Mouse (Mus musculus): ENCODE data around the gene Ptpn23. TPM values are rescaled to one million over a fixed set of nuclear protein-coding genes. Genes with fewer than 3 reads are reported as not detected.
A peak's percentile ranks its signal among the peaks of the same experiment; 100 is the strongest.
"Not testable (repeated sequence)": the region's sequence is repeated elsewhere in the genome, so short reads cannot be mapped to it uniquely, and the experiment has no call there.

Gene Ptpn23
- polyA plus RNA-seq, 1 experiment from 2014 or later, result 19.1 TPM

- peak overlapping the region; percentile 92 for H3K4me2 ChIP-seq
- 0 out of 2 replicates have a peak, but pooled peaks cover 2% of the 10 kb centered on the region for H3K36me3 ChIP-seq (ENCODE audit: insufficient read depth)
- H3K27me3 ChIP-seq (ENCODE audit: insufficient read depth, low read length), result no peaks in the 10 kb centered on the region
- 1% methylated on average over 41 of the region's 41 CpGs for WGBS
- no peak for TF ChIP-seq CTCF (IDR thresholded peaks at IDR 0.05; ENCODE audit: low read depth)
- H3K9me3 ChIP-seq (ENCODE audit: low read depth, low read length), result no peaks in the 10 kb centered on the region
- H3K4me3 ChIP-seq (ENCODE audit: low read depth, low read length), result peak overlapping the region; percentile 89
- DNase-seq, result peak; percentile 46
- H3K27ac ChIP-seq (ENCODE audit: low read depth), result peak overlapping the region; percentile 70; the same call in 1 of the 2 replicates
- peak; percentile 63 for ATAC-seq (ENCODE audit: insufficient read depth)
- peak overlapping the region; percentile 83 for H3K9ac ChIP-seq
- peaks cover 10% of the 10 kb centered on the region; the same call in 1 of the 2 replicates for H3K4me1 ChIP-seq (ENCODE audit: insufficient read depth)
Measured at GRCm38 (mm10) chr9:110407311-110408098, 508 bp downstream of the Ptpn23 start.

GRCm38 (mm10) chr9:110403240-110403639 lies 4.8 kb downstream of the Ptpn23 start:
- WGBS, result 82% methylated on average over 4 of the region's 4 CpGs
- not testable (repeated sequence) for H3K9me3 ChIP-seq (ENCODE audit: low read depth, low read length); H3K27me3 ChIP-seq (ENCODE audit: insufficient read depth, low read length); H3K9ac ChIP-seq; H3K4me3 ChIP-seq (ENCODE audit: low read depth, low read length); H3K36me3 ChIP-seq (ENCODE audit: insufficient read depth); H3K4me1 ChIP-seq (ENCODE audit: insufficient read depth); H3K4me2 ChIP-seq; H3K27ac ChIP-seq (ENCODE audit: low read depth); ATAC-seq (ENCODE audit: insufficient read depth); DNase-seq
- TF ChIP-seq CTCF (IDR thresholded peaks at IDR 0.05; ENCODE audit: low read depth), result peak; percentile 14; the same call in 1 of the 2 replicates

GRCm38 (mm10) chr9:110402731-110403130 lies 5.3 kb downstream of the Ptpn23 start:
- H3K27ac ChIP-seq (ENCODE audit: low read depth), result no peak overlapping the region
- no peak overlapping the region for H3K4me2 ChIP-seq
- no peaks in the 10 kb centered on the region for H3K9me3 ChIP-seq (ENCODE audit: low read depth, low read length)
- no peak overlapping the region for H3K9ac ChIP-seq
- WGBS, result 88% methylated on average over 2 of the region's 2 CpGs
- no peaks in the 10 kb centered on the region for H3K27me3 ChIP-seq (ENCODE audit: insufficient read depth, low read length)
- H3K36me3 ChIP-seq (ENCODE audit: insufficient read depth), result peaks cover 11% of the 10 kb centered on the region; the same call in 1 of the 2 replicates
- H3K4me1 ChIP-seq (ENCODE audit: insufficient read depth), result 0 out of 2 replicates have a peak, but pooled peaks cover 5% of the 10 kb centered on the region
- no peak for TF ChIP-seq CTCF (IDR thresholded peaks at IDR 0.05; ENCODE audit: low read depth)
- no peak for ATAC-seq (ENCODE audit: insufficient read depth)
- DNase-seq, result no peak
- H3K4me3 ChIP-seq (ENCODE audit: low read depth, low read length), result no peak overlapping the region

GRCm38 (mm10) chr9:110400650-110401049 lies 7.4 kb downstream of the Ptpn23 start:
- peak; percentile 35; the same call in 1 of the 2 replicates for ATAC-seq (ENCODE audit: insufficient read depth)
- WGBS, result 74% methylated on average over 5 of the region's 5 CpGs

GRCm38 (mm10) chr9:110393295-110393694 lies 14.7 kb downstream of the Ptpn23 start:
- Histone ChIP-seq H3K27ac (ENCODE audit: low read depth) (no peak overlapping the region), H3K9ac (no peak overlapping the region), H3K4me1 (ENCODE audit: insufficient read depth) (no peaks in the 10 kb centered on the region), H3K36me3 (ENCODE audit: insufficient read depth) (peaks cover 85% of the 10 kb centered on the region), H3K9me3 (ENCODE audit: low read depth, low read length) (no peaks in the 10 kb centered on the region), H3K27me3 (ENCODE audit: insufficient read depth, low read length) (no peaks in the 10 kb centered on the region), H3K4me2 (no peak overlapping the region), H3K4me3 (ENCODE audit: low read depth, low read length) (no peak overlapping the region)
- 80% methylated on average over 4 of the region's 4 CpGs for WGBS
- DNase-seq, result no peak
- ATAC-seq (ENCODE audit: insufficient read depth), result no peak
- no peak for TF ChIP-seq CTCF (IDR thresholded peaks at IDR 0.05; ENCODE audit: low read depth)

More at GRCm38 (mm10) chr9:110400650-110401049, 7.4 kb downstream of the Ptpn23 start:
- peaks cover 22% of the 10 kb centered on the region; the same call in 1 of the 2 replicates for H3K36me3 ChIP-seq (ENCODE audit: insufficient read depth)
- no peak overlapping the region for H3K27ac ChIP-seq (ENCODE audit: low read depth)
- H3K4me2 ChIP-seq, result no peak overlapping the region
- no peak overlapping the region for H3K9ac ChIP-seq
- no peaks in the 10 kb centered on the region for H3K9me3 ChIP-seq (ENCODE audit: low read depth, low read length)
- no peaks in the 10 kb centered on the region for H3K27me3 ChIP-seq (ENCODE audit: insufficient read depth, low read length)
- TF ChIP-seq CTCF (IDR thresholded peaks at IDR 0.05; ENCODE audit: low read depth), result no peak
- peak; percentile 21 for DNase-seq
- no peaks in the 10 kb centered on the region for H3K4me1 ChIP-seq (ENCODE audit: insufficient read depth)
- H3K4me3 ChIP-seq (ENCODE audit: low read depth, low read length), result no peak overlapping the region

GRCm38 (mm10) chr9:110390843-110391242 lies 17.2 kb downstream of the Ptpn23 start:
- 92% methylated on average over 3 of the region's 3 CpGs for WGBS

GRCm38 (mm10) chr9:110388011-110388410 lies 20.0 kb downstream of the Ptpn23 start:
- WGBS, result 90% methylated on average over 7 of the region's 7 CpGs
- DNase-seq (no peak), ATAC-seq (ENCODE audit: insufficient read depth) (no peak)
- Histone ChIP-seq H3K9ac (no peak overlapping the region), H3K27me3 (ENCODE audit: insufficient read depth, low read length) (no peaks in the 10 kb centered on the region), H3K36me3 (ENCODE audit: insufficient read depth) (peaks cover 100% of the 10 kb centered on the region), H3K4me2 (no peak overlapping the region), H3K4me1 (ENCODE audit: insufficient read depth) (no peaks in the 10 kb centered on the region), H3K27ac (ENCODE audit: low read depth) (no peak overlapping the region), H3K4me3 (ENCODE audit: low read depth, low read length) (no peak overlapping the region), H3K9me3 (ENCODE audit: low read depth, low read length) (no peaks in the 10 kb centered on the region)
- TF ChIP-seq CTCF (IDR thresholded peaks at IDR 0.05; ENCODE audit: low read depth), result no peak

More at GRCm38 (mm10) chr9:110390843-110391242, 17.2 kb downstream of the Ptpn23 start:
- Histone ChIP-seq H3K27ac (ENCODE audit: low read depth) (no peak overlapping the region), H3K36me3 (ENCODE audit: insufficient read depth) (peaks cover 96% of the 10 kb centered on the region), H3K4me2 (no peak overlapping the region), H3K4me3 (ENCODE audit: low read depth, low read length) (no peak overlapping the region), H3K4me1 (ENCODE audit: insufficient read depth) (no peaks in the 10 kb centered on the region), H3K9ac (no peak overlapping the region), H3K27me3 (ENCODE audit: insufficient read depth, low read length) (no peaks in the 10 kb centered on the region), H3K9me3 (ENCODE audit: low read depth, low read length) (no peaks in the 10 kb centered on the region)
- no peak for TF ChIP-seq CTCF (IDR thresholded peaks at IDR 0.05; ENCODE audit: low read depth)
- DNase-seq (no peak), ATAC-seq (ENCODE audit: insufficient read depth) (no peak)

Data from lung, embryonic 14.5 days (tissue).